Mouse (Mus musculus): ENCODE measurements around the gene Cep112.

GRCm38 (mm10) chr11:108532901-108533300 is 107.9 kb downstream of the Cep112 start:
- TF ChIP-seq TAL1 (IDR thresholded peaks at IDR 0.05; ENCODE audit: low read length), result no peak
- TF ChIP-seq GATA1 (IDR thresholded peaks at IDR 0.05; ENCODE audit: low read length), result no peak

Data from erythroblast, embryonic 14.5 days (primary cell).